Mouse (Mus musculus): Measurements from ENCODE around the gene Serpina3c.

Gene Serpina3c

DNA sequence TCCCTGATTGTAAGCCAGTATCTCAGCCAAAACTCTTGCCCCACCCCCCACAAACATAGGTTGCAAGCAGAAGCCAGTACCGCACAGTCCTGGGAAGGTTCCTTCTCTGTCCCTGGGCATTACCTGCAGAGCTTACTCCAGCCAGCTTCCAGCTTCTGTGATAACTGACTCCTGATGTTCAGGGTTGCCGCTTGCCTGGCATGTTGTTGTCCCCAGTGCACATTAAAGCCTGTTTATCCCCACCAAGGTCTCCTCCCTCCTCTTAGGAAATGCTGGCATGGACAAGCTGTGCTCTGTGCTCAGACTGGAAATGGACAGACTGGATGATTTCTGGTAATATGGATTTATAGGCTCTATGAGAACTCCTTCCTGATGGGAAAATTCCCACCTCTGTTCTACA is at the start of gene Serpina3c:
Gene Serpina3c (minus strand): TSS at position 215 of the 400 bp plus-strand sequence.
- in situ Hi-C loops (cut with MboI, MseI), result no loop called here

DNA sequence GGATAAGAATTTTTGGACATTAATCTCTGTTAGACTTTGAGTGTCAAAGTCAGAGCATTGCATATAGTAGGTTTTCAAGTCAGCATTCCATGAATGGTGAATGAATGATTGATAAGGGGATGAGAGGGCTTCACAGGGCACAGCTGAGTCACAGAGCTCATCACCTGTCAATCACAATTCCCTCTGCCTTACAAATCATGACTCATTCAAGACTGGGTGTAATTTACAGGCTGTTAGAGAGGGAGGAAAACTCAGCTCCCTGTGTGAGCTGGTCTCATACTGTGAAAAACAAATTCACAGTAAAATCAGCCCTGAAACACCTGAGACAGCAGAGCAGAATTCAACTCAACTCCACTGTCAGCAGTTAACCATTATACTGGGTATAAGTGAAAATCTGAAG is 37.2 kb upstream of the Serpina3c start:
- in situ Hi-C loops (cut with MboI, MseI), result no loop called here

DNA sequence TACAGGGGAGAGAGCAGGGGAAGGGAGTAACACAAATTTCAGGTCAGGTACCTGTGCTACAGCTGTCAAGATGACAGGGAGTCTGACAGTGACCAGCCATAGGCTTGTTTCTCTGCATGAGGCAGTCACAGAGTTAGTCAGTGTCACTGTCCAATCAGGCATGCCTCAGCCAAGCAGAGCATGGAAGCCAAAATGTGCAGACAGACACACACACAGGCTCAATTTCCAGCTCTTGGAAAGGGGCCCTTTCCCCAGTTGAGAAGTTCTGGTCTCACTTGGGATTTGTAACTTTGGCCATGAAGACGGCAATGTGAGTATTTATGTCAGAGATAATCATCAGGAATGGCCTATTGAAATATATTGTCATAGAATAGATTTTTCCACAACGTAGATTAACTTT is 35.6 kb upstream of the Serpina3c start:
- in situ Hi-C loops (cut with MboI, MseI), result no loop called here

DNA sequence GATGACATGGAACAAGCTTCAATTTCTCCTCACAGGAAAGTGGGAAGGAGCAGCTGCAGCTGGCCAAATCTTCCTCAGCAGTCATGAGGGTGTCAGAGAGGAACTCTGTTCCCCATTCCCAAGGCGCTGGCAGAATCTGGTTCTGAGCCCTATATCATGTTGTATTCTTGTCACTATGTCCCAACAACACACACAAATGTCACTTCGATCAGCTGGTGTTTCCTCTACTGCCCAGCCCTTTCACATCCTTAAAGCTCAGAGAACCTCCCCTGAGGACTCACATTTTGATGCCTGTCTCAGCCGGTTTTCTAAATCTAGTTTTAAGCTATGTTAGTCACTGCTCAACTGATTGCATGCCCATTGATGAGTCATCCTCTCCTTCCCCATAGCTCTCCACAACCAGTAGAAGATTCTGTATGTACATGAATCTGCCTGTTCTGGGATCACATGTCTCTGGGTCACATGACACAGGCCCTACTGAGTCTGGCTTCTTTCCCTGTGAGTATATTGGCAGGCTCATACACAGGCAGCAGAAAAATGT is 32.4 kb upstream of the Serpina3c start:
- in situ Hi-C loops (cut with MboI, MseI), result no loop called here

DNA sequence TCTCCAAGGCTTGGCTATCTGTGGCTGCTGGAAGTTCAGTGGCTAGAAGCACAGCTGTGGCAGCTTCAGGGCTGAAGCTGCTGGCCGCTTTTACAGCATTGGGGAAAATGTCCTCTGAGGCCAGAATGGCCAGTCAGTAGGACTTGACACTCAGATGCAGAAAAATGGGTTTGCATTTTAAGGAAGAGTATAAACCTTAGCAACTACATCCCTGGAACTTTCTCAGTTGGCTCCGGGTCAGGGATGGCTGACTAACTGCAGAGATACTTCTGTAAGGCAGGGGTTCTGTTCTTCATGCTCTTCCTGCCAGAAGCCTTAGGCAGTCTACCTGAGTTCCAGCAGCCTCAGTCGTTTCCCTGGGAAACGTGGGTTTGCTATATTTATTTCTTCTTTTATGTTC is 31.4 kb upstream of the Serpina3c start:
- in situ Hi-C loops (cut with MboI, MseI), result no loop called here

DNA sequence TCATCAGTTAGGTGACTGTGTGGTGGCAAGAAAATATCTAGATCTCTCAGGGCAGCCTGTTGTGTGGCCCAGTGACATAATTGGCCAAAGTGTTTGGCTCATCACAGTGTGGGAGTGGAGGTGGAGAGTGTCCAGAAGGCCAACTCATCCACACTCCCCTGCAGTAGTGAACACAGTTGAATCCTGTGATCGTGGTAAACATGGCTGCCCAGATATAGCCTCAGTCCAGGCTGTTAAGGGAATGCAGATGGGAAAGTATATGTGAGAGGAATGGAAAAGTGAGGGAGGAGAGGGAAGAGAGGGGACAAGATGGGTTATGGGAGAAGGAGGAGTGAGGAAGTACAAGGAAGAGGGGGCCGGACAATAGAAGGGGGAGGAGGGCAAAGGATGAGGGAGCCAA is 25.3 kb upstream of the Serpina3c start:
- in situ Hi-C loops (cut with MboI, MseI), result no loop called here

DNA sequence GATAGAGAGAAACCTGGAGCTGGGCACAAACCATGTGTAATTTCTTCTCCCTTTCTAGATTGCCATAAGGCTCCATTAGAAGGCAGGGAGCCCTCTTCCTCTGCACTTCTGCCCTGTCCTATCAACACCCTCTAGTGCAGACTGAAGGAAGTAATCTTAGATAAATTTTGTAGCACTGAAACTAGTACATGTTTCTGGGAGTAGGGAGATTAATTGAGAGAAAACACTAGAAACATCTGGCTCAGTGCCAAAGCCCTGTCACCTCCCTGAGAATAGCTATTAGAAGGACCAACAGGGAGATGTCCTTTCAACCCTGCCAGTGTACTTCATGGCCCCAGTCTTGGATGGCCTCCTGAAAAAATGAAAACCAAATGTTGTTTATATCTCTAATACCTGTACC is 24.9 kb upstream of the Serpina3c start:
- in situ Hi-C loops (cut with MboI, MseI), result no loop called here

DNA sequence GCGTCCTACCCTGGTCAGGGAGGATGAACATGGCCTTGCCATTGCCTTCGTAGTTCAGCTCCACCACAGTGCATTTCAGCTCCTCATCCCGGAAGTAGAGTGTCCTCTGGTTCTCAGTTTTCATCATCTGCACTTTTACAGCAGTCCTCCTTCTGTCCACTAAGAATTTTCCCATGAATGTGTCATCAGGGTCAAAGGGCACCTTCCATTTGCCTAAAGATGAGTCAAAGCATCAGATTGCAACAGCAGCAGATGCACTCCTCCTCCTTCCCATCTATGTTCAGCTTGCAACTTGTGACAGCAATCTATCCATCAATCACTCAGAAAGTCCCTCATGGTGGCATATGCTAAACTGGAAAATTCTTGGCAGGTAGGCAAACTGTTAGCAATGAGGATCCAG is 22.0 kb upstream of the Serpina3c start:
- in situ Hi-C loops (cut with MboI, MseI), result no loop called here

DNA sequence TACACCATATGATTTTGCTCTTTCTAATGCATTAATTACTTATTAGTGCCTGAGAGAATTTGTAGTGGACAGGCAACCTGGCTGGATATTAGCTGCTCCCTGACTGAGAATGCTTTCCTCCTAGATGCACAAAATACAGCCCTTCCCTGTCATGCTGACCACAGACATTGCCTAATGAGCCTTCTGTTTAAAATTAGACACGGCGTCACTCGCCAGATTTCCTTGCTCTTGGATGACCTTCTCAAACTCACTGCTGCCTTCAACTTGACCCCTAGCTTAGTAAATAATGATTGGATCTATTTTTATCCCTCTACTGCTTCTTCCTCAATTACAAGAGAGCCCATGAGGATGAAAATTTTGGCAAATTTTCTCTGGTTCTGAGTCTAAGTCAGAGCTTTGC is 21.1 kb upstream of the Serpina3c start:
- in situ Hi-C loops (cut with MboI, MseI), result no loop called here

DNA sequence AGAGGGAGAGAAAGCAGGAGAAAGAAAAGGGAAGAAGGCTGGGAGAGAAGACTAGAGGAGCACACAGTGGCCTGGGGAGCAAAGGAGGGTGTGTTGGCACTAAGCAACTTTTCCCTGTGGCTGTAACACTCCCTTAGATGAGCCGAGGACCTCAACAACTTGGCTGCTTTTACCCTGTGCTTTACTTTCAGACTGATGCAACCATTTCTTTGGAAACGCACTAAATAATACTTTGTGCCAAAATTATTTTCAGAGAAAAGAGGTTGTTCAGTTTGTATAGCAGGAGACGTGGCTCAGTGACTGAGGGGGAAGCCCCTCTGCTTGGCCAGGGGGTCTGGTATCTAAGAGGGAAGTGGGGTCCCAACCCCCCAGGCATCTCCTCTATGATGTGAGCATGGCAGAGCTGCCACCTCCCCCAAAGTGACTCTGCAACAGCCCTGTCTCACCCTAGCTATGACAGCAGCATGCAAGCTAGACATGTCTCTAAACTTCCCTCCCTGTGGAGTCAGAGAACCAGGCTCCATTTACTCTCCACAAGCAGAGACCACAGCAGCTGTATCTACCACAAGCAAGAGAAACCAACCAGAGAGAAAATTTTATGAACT is 527 bp downstream of the Serpina3c start:
- in situ Hi-C loops (cut with MboI, MseI), result no loop called here

DNA sequence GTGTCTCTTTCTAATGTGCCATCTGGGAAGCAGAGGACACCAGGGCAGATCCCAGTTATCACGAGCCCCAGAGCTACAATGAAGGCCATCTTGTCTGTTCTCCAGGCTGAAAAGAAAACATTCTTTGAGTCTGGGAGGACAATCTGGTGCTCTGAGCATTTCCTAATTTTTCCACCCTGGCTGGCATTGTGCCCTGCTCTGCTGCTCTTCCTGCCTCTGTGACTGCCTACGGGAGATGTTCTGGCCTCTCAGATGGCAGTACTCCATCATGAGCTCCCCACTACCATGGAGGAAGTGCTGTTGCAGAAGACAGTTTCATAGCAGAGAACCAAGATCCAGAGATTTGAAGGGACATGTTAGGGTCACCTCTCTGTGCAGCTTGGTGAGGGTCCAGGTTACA is 1.7 kb downstream of the Serpina3c start:
- in situ Hi-C loops (cut with MboI, MseI), result no loop called here

DNA sequence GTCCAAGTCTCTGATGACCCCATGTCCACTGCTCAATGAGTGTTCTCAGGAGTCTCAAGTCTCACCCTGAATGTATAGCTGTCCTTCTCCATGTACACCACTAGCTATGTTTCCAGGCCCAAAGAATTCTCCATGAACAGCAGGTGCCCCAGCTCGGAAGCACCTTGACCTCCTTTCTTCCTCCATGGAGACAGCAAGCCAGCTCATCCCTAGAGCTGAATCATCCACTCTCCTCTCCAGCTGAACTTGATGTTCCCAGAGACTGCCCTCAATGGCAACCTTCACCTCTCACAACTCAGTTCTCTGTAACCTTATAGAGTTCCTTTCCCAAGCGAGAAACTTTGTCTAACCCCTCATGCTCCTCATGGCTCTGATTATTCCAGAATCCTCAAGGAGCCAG is 8.1 kb downstream of the Serpina3c start:
- in situ Hi-C loops (cut with MboI, MseI), result no loop called here

DNA sequence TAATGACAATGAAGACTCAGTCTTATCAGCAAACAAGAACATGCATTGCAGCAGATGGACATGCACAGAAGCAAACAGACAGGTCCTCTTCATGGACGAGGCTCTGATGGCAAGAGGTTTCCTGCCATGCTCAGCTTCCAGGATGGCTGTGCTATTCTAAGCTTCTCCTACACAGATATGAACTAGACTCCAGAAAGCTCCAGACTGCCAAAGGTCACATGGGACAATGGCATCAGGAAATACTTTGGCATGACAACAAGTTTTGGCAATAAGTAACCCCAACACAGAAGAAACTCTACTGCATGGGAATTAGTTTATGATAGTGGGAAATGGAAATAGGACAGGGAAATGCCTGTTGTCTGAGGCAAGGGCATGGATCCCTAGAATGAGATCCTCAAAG is 10.4 kb downstream of the Serpina3c start:
- in situ Hi-C loops (cut with MboI, MseI), result no loop called here

DNA sequence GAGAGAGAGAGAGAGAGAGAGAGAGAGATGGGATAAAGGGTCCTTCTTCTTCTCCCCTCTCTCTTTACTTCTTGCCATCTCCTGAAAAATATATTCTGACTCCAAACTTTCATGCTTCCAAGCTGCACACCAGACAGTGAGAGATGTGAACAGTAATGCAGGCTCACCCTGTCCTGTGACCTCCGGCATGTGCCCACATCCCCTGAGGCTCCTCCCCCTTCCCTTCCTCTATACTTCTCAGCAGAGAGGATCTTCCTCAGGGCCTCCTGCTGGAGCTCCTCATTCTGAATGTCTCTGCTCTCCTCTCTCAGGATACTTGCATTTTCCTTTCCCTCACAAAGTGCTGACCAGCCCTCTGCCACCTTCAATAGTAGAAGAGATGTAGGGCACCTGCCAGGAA is 11.2 kb downstream of the Serpina3c start:
- in situ Hi-C loops (cut with MboI, MseI), result no loop called here

DNA sequence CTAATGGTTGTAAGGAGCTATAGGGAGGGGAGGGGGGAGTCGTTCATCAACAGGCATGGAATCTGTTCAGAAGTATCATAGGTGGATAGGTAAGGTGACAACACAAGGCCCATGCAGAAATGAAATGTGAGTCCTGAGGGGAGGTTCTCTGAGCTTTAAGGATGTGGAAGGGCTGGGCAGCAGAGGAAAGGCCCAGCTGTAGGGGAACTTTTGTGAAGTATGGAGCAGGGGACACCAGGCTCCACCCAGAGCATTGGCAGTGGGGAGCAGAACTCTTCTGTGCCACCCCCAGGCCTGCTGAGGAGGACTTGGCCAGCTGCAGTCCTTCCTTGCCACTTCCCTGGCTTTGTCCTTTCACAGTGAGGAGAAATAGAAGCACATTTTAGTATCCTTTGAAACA is 12.2 kb downstream of the Serpina3c start:
- in situ Hi-C loops (cut with MboI, MseI), result no loop called here

DNA sequence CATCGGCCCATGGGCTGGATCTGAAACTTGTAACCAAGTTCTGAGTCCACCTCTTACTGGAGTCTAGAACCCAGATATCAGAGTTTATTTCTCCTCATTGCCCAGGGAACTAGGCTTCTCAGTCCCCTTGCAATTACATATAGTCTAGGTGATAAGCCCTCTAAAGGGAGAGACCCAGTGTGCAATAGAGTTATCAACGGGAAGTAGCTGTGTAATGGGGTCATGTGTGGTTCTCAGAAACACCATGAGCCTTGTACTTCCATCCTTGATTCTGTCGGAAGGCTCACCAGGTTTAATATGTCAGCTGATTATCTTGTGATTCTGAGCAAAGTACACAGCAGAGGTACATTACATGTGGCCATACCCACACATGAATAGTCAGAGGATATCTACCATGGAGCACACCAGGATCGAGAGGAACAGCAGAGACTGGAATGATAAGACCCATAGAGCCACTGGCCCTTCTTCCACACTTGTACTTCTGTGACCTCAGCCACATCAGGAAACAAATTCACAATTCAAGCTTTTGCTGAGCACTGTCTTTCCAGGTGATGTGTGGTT is 13.0 kb downstream of the Serpina3c start:
- in situ Hi-C loops (cut with MboI, MseI), result no loop called here

DNA sequence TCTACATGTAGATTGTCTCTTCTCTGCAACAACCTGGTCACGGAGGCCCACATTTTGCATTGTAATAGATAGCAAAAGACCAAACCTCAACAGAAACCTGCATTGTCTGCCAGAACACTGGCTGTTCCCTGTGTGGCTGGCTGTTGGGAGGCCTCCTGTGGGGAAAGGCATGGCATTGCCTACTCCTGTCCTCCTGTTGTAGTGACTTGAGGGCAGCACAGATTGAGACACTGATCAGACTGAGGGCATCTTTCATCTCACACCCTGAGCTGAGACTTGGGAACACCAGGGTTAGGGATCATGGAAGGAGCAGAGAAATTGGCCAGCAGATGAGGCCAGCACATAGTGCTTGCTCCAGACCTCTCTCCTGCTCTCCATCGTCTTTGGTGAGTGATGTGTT is 15.5 kb downstream of the Serpina3c start:
- in situ Hi-C loops (cut with MboI, MseI), result no loop called here

DNA sequence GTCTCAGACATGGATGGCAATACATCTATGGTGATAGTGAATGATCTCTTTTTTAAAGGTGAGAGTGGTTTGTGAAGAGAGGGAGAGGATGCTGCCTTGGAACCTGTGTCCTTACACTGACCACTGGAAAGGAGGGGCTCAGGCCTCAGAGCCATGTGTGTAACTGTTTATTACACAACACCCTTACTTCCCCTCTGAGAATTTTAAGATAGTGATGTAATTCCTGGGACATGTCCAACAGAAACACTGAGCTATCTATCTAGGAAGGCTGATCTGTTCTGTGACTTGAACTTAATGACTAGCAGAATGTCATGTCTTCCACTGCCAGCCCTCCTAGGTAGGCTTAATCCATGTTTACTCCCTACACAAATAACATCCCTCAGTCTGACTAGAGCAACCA is 22.6 kb downstream of the Serpina3c start:
- in situ Hi-C loops (cut with MboI, MseI), result no loop called here

DNA sequence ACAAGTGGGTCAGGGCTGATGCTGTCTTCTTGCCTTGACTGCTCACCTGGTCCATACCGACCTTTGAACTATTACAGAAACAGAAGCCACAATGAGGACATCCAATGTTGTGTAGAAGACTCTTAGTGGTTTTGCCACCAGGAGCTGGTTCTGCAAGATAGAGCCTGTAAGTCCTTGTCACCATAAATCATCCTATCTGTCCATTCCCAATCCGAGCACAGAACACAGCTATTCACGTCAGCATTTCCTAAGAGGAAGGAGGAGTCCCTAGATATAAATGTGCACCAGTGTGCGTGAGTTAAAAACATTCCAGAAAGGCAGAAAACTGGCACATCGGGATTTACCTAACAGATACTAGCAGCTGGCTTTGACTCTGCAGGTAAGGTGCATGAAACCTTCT is 26.0 kb downstream of the Serpina3c start, which contains the start of gene Serpina3b:
Gene Serpina3b (plus strand): TSS at position 301 of the 400 bp plus-strand sequence.
- in situ Hi-C loops (cut with MboI, MseI), result no loop called here

DNA sequence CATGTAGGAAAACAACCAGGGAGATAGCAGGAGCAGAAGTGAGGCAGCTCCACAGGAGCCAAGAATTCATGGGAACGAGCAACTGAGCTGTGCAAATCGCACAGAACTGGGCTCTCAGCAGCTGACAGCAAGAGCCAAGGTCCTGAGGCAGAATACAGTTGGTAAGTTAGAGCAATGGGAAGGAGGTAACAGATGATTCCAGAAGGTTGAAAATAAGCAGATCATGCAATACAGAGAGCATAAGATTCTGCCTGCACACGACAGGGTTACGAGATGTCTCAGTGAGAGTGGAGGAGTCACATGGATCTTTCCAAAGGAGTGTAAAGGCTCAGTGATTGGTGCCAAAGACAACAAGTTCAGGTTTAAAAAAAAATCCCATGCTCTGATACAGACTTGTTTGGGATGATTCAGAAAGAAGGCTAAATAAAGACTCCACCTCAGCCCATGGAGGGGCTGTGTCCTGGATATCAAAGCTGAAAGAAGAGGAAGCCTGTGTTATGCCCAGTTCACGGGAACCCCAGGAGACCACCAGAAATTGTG is 28.6 kb downstream of the Serpina3c start:
- in situ Hi-C loops (cut with MboI, MseI), result no loop called here

DNA sequence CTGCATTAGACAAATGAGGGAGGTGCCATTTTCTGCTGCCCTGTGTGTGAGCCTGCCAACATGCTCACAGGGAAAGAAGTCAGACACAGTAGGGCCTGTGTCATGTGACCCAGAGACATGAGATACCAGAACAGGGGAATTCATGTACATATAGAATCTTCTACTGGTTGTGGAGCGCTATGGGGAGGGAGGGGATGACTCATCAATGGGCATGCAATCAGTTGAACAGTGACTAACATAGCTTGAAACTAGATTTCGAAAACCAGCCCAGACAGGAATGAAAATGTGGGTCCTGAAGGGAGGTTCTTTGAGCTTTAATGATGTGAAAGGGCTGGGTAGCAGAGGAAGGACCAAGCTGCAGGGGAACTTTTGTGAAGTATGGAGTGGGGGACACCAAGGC is 29.7 kb downstream of the Serpina3c start:
- in situ Hi-C loops (cut with MboI, MseI), result no loop called here

DNA sequence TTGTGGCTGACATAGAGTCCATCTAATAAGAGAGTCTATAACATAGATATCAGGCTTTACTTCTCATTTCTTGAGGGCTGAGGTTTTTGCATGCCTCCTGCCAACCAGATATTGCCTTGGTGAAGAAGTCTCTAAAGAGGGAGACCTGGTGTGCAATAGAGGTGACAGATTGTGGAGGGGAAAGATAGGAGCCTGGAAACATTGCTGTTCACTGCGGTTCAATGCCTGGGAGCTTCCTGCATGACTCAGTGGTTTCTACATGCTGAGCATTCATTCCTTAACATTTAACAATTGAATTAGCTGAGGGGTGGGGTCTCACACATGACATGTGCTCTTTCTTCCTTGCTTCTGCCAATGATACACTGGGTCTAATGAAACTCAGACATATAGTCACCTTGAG is 30.6 kb downstream of the Serpina3c start:
- in situ Hi-C loops (cut with MboI, MseI), result no loop called here

DNA sequence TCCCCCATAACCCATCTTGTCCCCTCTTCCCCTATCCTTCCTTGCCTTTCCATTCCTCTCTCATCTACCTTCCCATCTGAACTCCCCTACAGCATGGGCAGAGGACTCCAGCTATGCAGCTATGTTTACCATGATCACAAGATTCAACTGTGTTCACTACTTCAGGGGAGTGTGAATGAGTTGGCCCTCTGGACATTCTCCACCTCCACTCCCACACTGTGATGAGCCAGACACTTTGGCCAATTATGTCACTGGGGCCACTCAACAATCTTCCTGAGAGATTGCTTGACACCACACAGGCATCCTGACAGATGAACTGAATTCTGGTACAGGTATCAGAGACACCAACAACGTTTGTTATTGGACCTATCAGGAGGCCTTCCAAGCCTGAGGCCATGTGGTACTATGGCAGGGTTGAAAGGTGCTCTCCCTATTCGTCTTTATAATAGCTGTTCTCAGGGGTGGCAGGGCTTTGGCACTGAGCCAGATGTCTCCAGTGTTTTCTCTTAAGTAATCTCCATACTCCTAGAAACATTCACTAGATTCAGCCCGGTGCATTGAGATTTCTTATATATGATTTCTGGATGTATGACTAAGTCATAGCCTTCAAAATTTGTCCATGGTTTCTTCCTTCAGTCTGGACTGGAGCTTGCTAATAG is 38.6 kb downstream of the Serpina3c start:
- in situ Hi-C loops (cut with MboI, MseI), result no loop called here

All from T-helper 1 cell (primary cell).